Mouse (Mus musculus) bone marrow, adult 2 months (tissue): Measurements from ENCODE around the gene Llgl2.

Experiments used
- CTCF ChIP-seq: fragments of 200-500 bp; IDR thresholded peaks from 2 replicates; pipeline ENCODE4 v1.5.1; 2011; ENCODE audit warnings: low read length, control low read depth; ENCODE audit not compliant: control insufficient read depth, insufficient read depth
- POLR2A ChIP-seq: fragments of 200-500 bp; IDR thresholded peaks from 2 replicates; pipeline ENCODE4 v1.6.1; 2011; ENCODE audit warnings: low read depth, mild to moderate bottlenecking, control low read depth, low read length, borderline replicate concordance; ENCODE audit not compliant: control insufficient read depth

- TF ChIP-seq CTCF (no peak), POLR2A (no peak)
Measured at GRCm38 (mm10) chr11:115808696-115809310, 15.0 kb upstream of the Llgl2 start.
